Mouse (Mus musculus): Measurements from ENCODE around the gene Anks1b. TPM values are rescaled to one million over a fixed set of nuclear protein-coding genes. Genes with fewer than 3 reads are reported as not detected.

The Anks1b gene
- total RNA-seq, 2 experiments from 2014 or later: 0.29 to 0.78 TPM

GRCm38 (mm10) chr10:90863881-90864598 is 990.7 kb downstream of the Anks1b start:
- intact Hi-C loops (cut with DNase I; ENCODE audit: low total_unique reads): no loop called here
- DNase-seq: no peak

- intact Hi-C loops (cut with DNase I; ENCODE audit: low total_unique reads): no loop called here
- DNase-seq: no peak
Observed at GRCm38 (mm10) chr10:90864599-90864889, 991.2 kb downstream of the Anks1b start.

- intact Hi-C loops (cut with DNase I; ENCODE audit: low total_unique reads): no loop called here
- no peak for DNase-seq
Observed at GRCm38 (mm10) chr10:90873204-90873603, 999.9 kb downstream of the Anks1b start.

- intact Hi-C loops (cut with DNase I; ENCODE audit: low total_unique reads): no loop called here
- DNase-seq: no peak
Observed at GRCm38 (mm10) chr10:90874166-90874565, 1000.9 kb downstream of the Anks1b start.

GRCm38 (mm10) chr10:90880854-90881560 is 1007.7 kb downstream of the Anks1b start:
- no peak for DNase-seq
- intact Hi-C loops (cut with DNase I; ENCODE audit: low total_unique reads): no loop called here

GRCm38 (mm10) chr10:90889566-90889965 is 1016.3 kb downstream of the Anks1b start:
- DNase-seq: no peak
- intact Hi-C loops (cut with DNase I; ENCODE audit: low total_unique reads): no loop called here

GRCm38 (mm10) chr10:90892728-90893127 is 1019.4 kb downstream of the Anks1b start:
- intact Hi-C loops (cut with DNase I; ENCODE audit: low total_unique reads): no loop called here
- no peak for DNase-seq

GRCm38 (mm10) chr10:90897894-90898293 is 1024.6 kb downstream of the Anks1b start:
- DNase-seq: no peak
- intact Hi-C loops (cut with DNase I; ENCODE audit: low total_unique reads): no loop called here

- no peak for DNase-seq
- intact Hi-C loops (cut with DNase I; ENCODE audit: low total_unique reads): no loop called here
Observed at GRCm38 (mm10) chr10:90904185-90904584, 1030.9 kb downstream of the Anks1b start.

- no peak for DNase-seq
- intact Hi-C loops (cut with DNase I; ENCODE audit: low total_unique reads): no loop called here
Observed at GRCm38 (mm10) chr10:90907381-90907780, 1034.1 kb downstream of the Anks1b start.

- intact Hi-C loops (cut with DNase I; ENCODE audit: low total_unique reads): no loop called here
- no peak for DNase-seq
Observed at GRCm38 (mm10) chr10:90923476-90923875, 1050.2 kb downstream of the Anks1b start.

GRCm38 (mm10) chr10:90933088-90933487 is 1059.8 kb downstream of the Anks1b start:
- DNase-seq: no peak

GRCm38 (mm10) chr10:90934678-90935077 is 1061.4 kb downstream of the Anks1b start:
- intact Hi-C loops (cut with DNase I; ENCODE audit: low total_unique reads): no loop called here
- no peak for DNase-seq

More at GRCm38 (mm10) chr10:90933088-90933487, 1059.8 kb downstream of the Anks1b start:
- intact Hi-C loops (cut with DNase I; ENCODE audit: low total_unique reads): no loop called here

GRCm38 (mm10) chr10:90937721-90938460 is 1064.6 kb downstream of the Anks1b start:
- no peak for DNase-seq
- intact Hi-C loops (cut with DNase I; ENCODE audit: low total_unique reads): no loop called here

- DNase-seq: peak; percentile 23
- intact Hi-C loops (cut with DNase I; ENCODE audit: low total_unique reads): no loop called here
Observed at GRCm38 (mm10) chr10:90940521-90941520, 1067.5 kb downstream of the Anks1b start.

- DNase-seq: peak; percentile 8
- intact Hi-C loops (cut with DNase I; ENCODE audit: low total_unique reads): no loop called here
Observed at GRCm38 (mm10) chr10:90942001-90942700, 1068.8 kb downstream of the Anks1b start.

GRCm38 (mm10) chr10:90947043-90947442 is 1073.7 kb downstream of the Anks1b start:
- DNase-seq: no peak
- intact Hi-C loops (cut with DNase I; ENCODE audit: low total_unique reads): no loop called here

- intact Hi-C loops (cut with DNase I; ENCODE audit: low total_unique reads): no loop called here
- no peak for DNase-seq
Observed at GRCm38 (mm10) chr10:90947608-90948373, 1074.5 kb downstream of the Anks1b start.
